Mouse (Mus musculus): ENCODE data around the gene Polr2i. TPM values are rescaled to one million over a fixed set of nuclear protein-coding genes. Genes with fewer than 3 reads are reported as not detected.
"Not testable (repeated sequence)": the region's sequence is repeated elsewhere in the genome, so short reads cannot be mapped to it uniquely, and the experiment has no call there.

Polr2i gene
- 113 and 123 TPM in 2 replicates for polyA plus RNA-seq (2015; fragmentation: Nextera tagmentation; extraction: Ambion mirVana)

GRCm38 (mm10) chr7:30231669-30232454 is at the start of gene Polr2i, which contains the start of gene Tbcb:
Gene Polr2i, plus strand, starts transcription at chr7:30231948.
Gene Tbcb, minus strand, starts transcription at chr7:30232272.
- H3K9me3 ChIP-seq, result no peaks in the 10 kb centered on the region
- under 1% methylated on average over 67 of the region's 67 CpGs for WGBS
- H3K36me3 ChIP-seq, result peaks cover 50% of the 10 kb centered on the region
- peaks cover 18% of the 10 kb centered on the region for H3K4me1 ChIP-seq
- H3K4me3 ChIP-seq, result peak within 1 kb of the TSS; percentile 87
- H3K27ac ChIP-seq (replicated peaks), result peak within 1 kb of the TSS; percentile 95
- H3K4me2 ChIP-seq, result peak within 1 kb of the TSS; percentile 93
- no peaks in the 10 kb centered on the region for H3K27me3 ChIP-seq (replicated peaks)
- H3K9ac ChIP-seq, result peak within 1 kb of the TSS; percentile 91
- peak; percentile 93 for ATAC-seq (ENCODE audit: extremely low read depth, insufficient number of reproducible peaks, low FRiP score, low TSS enrichment)

- H3K9ac ChIP-seq; H3K9me3 ChIP-seq; ATAC-seq (ENCODE audit: extremely low read depth, insufficient number of reproducible peaks, low FRiP score, low TSS enrichment); H3K27ac ChIP-seq (replicated peaks); H3K4me3 ChIP-seq; H3K27me3 ChIP-seq (replicated peaks): not testable (repeated sequence)
- peaks cover 11% of the 10 kb centered on the region for H3K4me1 ChIP-seq
- peaks cover 43% of the 10 kb centered on the region for H3K36me3 ChIP-seq
- peak overlapping the region; percentile 69 for H3K4me2 ChIP-seq
- 64% methylated on average over 7 of the region's 7 CpGs for WGBS
Measured at GRCm38 (mm10) chr7:30183189-30183588, 48.6 kb upstream of the Polr2i start.

- H3K4me2 ChIP-seq, result peak within 1 kb of the TSS; percentile 69
- H3K27ac ChIP-seq (replicated peaks), result peak within 1 kb of the TSS; percentile 48
- H3K9me3 ChIP-seq, result no peaks in the 10 kb centered on the region
- peaks cover 43% of the 10 kb centered on the region for H3K36me3 ChIP-seq
- no peaks in the 10 kb centered on the region for H3K27me3 ChIP-seq (replicated peaks)
- H3K4me1 ChIP-seq, result peaks cover 11% of the 10 kb centered on the region
- H3K9ac ChIP-seq, result peak within 1 kb of the TSS; percentile 81
- ATAC-seq (ENCODE audit: extremely low read depth, insufficient number of reproducible peaks, low FRiP score, low TSS enrichment), result peak; percentile 79
- WGBS, result under 1% methylated on average over 11 of the region's 11 CpGs
- peak within 1 kb of the TSS; percentile 53 for H3K4me3 ChIP-seq
Measured at GRCm38 (mm10) chr7:30183879-30184289, 47.9 kb upstream of the Polr2i start, which contains the start of gene Cox7a1. Gene Cox7a1, plus strand, starts transcription at chr7:30184144.

GRCm38 (mm10) chr7:30184641-30185348 is 47.0 kb upstream of the Polr2i start:
- ATAC-seq (ENCODE audit: extremely low read depth, insufficient number of reproducible peaks, low FRiP score, low TSS enrichment), result no peak
- H3K4me3 ChIP-seq, result peak overlapping the region; percentile 53
- H3K9ac ChIP-seq, result peak overlapping the region; percentile 81
- H3K4me2 ChIP-seq, result peak overlapping the region; percentile 69
- peaks cover 11% of the 10 kb centered on the region for H3K4me1 ChIP-seq
- WGBS, result 61% methylated on average over 13 of the region's 13 CpGs
- no peaks in the 10 kb centered on the region for H3K27me3 ChIP-seq (replicated peaks)
- H3K9me3 ChIP-seq, result no peaks in the 10 kb centered on the region
- H3K36me3 ChIP-seq, result peaks cover 46% of the 10 kb centered on the region
- peak overlapping the region; percentile 48 for H3K27ac ChIP-seq (replicated peaks)

GRCm38 (mm10) chr7:30188344-30189115 is 43.2 kb upstream of the Polr2i start:
- peaks cover 23% of the 10 kb centered on the region for H3K4me1 ChIP-seq
- ATAC-seq (ENCODE audit: extremely low read depth, insufficient number of reproducible peaks, low FRiP score, low TSS enrichment), result no peak
- no peak overlapping the region for H3K27ac ChIP-seq (replicated peaks)
- no peak overlapping the region for H3K4me3 ChIP-seq
- no peaks in the 10 kb centered on the region for H3K27me3 ChIP-seq (replicated peaks)
- peaks cover 76% of the 10 kb centered on the region for H3K36me3 ChIP-seq
- WGBS, result 67% methylated on average over 12 of the region's 12 CpGs
- no peak overlapping the region for H3K4me2 ChIP-seq
- H3K9ac ChIP-seq, result no peak overlapping the region
- H3K9me3 ChIP-seq, result no peaks in the 10 kb centered on the region

- no peak overlapping the region for H3K9ac ChIP-seq
- H3K27me3 ChIP-seq (replicated peaks), result no peaks in the 10 kb centered on the region
- peaks cover 19% of the 10 kb centered on the region for H3K4me1 ChIP-seq
- no peak overlapping the region for H3K4me3 ChIP-seq
- WGBS, result 80% methylated on average over 4 of the region's 4 CpGs
- no peak overlapping the region for H3K4me2 ChIP-seq
- H3K36me3 ChIP-seq, result peaks cover 76% of the 10 kb centered on the region
- ATAC-seq (ENCODE audit: extremely low read depth, insufficient number of reproducible peaks, low FRiP score, low TSS enrichment), result no peak
- no peak overlapping the region for H3K27ac ChIP-seq (replicated peaks)
- no peaks in the 10 kb centered on the region for H3K9me3 ChIP-seq
Measured at GRCm38 (mm10) chr7:30189116-30189491, 42.6 kb upstream of the Polr2i start.

- Histone ChIP-seq H3K9me3 (no peaks in the 10 kb centered on the region), H3K27ac (replicated peaks) (no peak overlapping the region), H3K9ac (no peak overlapping the region; the same call in 1 of the 2 replicates), H3K4me1 (peaks cover 20% of the 10 kb centered on the region), H3K27me3 (replicated peaks) (no peaks in the 10 kb centered on the region), H3K36me3 (peaks cover 56% of the 10 kb centered on the region), H3K4me2 (no peak overlapping the region), H3K4me3 (no peak overlapping the region)
- ATAC-seq (ENCODE audit: extremely low read depth, insufficient number of reproducible peaks, low FRiP score, low TSS enrichment), result no peak
- 87% methylated on average over 12 of the region's 12 CpGs for WGBS
Measured at GRCm38 (mm10) chr7:30192088-30192487, 39.7 kb upstream of the Polr2i start.

GRCm38 (mm10) chr7:30193013-30193412 is 38.7 kb upstream of the Polr2i start:
- H3K27ac ChIP-seq (replicated peaks), result peak overlapping the region; percentile 93; the same call in 1 of the 2 replicates
- no peaks in the 10 kb centered on the region for H3K9me3 ChIP-seq
- peaks cover 47% of the 10 kb centered on the region for H3K36me3 ChIP-seq
- H3K4me3 ChIP-seq, result peak overlapping the region; percentile 91
- no peak for ATAC-seq (ENCODE audit: extremely low read depth, insufficient number of reproducible peaks, low FRiP score, low TSS enrichment)
- WGBS, result 22% methylated on average over 9 of the region's 9 CpGs
- peak overlapping the region; percentile 93 for H3K4me2 ChIP-seq
- no peaks in the 10 kb centered on the region for H3K27me3 ChIP-seq (replicated peaks)
- H3K9ac ChIP-seq, result peak overlapping the region; percentile 98
- peaks cover 21% of the 10 kb centered on the region for H3K4me1 ChIP-seq

GRCm38 (mm10) chr7:30193581-30194100 is 38.1 kb upstream of the Polr2i start:
- Histone ChIP-seq H3K27me3 (replicated peaks) (no peaks in the 10 kb centered on the region), H3K4me2 (peak overlapping the region; percentile 93), H3K36me3 (peaks cover 40% of the 10 kb centered on the region), H3K4me3 (peak overlapping the region; percentile 91), H3K27ac (replicated peaks) (peak overlapping the region; percentile 93), H3K9me3 (no peaks in the 10 kb centered on the region), H3K4me1 (peaks cover 27% of the 10 kb centered on the region), H3K9ac (peak overlapping the region; percentile 98)
- under 1% methylated on average over 20 of the region's 26 CpGs for WGBS
- ATAC-seq (ENCODE audit: extremely low read depth, insufficient number of reproducible peaks, low FRiP score, low TSS enrichment), result peak; percentile 71

- H3K4me1 ChIP-seq, result peaks cover 27% of the 10 kb centered on the region
- H3K4me2 ChIP-seq, result peak overlapping the region; percentile 93
- no peaks in the 10 kb centered on the region for H3K9me3 ChIP-seq
- H3K36me3 ChIP-seq, result peaks cover 34% of the 10 kb centered on the region
- peak overlapping the region; percentile 93 for H3K27ac ChIP-seq (replicated peaks)
- ATAC-seq (ENCODE audit: extremely low read depth, insufficient number of reproducible peaks, low FRiP score, low TSS enrichment), result peak; percentile 1; the same call in 1 of the 2 replicates
- peak overlapping the region; percentile 98 for H3K9ac ChIP-seq
- H3K27me3 ChIP-seq (replicated peaks), result no peaks in the 10 kb centered on the region
- H3K4me3 ChIP-seq, result peak overlapping the region; percentile 91
- WGBS, result under 1% methylated on average over 26 of the region's 26 CpGs
Measured at GRCm38 (mm10) chr7:30194101-30194831, 37.5 kb upstream of the Polr2i start.
